Mouse (Mus musculus): ENCODE results near the gene Coa4. TPM values are rescaled to one million over a fixed set of nuclear protein-coding genes. Genes with fewer than 3 reads are reported as not detected.

Gene Coa4
- 22.0 and 22.8 TPM in 2 replicates for polyA plus RNA-seq (2016; fragmentation: Nextera tagmentation; extraction: Ambion mirVana)

GRCm38 (mm10) chr7:100536804-100537518, at the start of gene Coa4:
Coa4 (plus strand) TSS chr7:100537071.
- peaks cover 14% of the 10 kb centered on the region for H3K4me1 ChIP-seq
- peak within 1 kb of the TSS; percentile 85 for H3K27ac ChIP-seq (replicated peaks)
- H3K36me3 ChIP-seq: peaks cover 21% of the 10 kb centered on the region
- no peaks in the 10 kb centered on the region for H3K9me3 ChIP-seq (replicated peaks)
- no peaks in the 10 kb centered on the region for H3K27me3 ChIP-seq (ENCODE audit: low read depth, poor library complexity, severe bottlenecking)
- H3K4me3 ChIP-seq: peak within 1 kb of the TSS; percentile 65
- WGBS: under 1% methylated on average over 33 of the region's 33 CpGs
- peak; percentile 92 for DNase-seq (ENCODE audit: low spot score)

- H3K4me1 ChIP-seq: peaks cover 4% of the 10 kb centered on the region; the same call in 1 of the 2 replicates
- no peak overlapping the region for H3K4me3 ChIP-seq
- WGBS: 86% methylated on average over 2 of the region's 2 CpGs
- H3K36me3 ChIP-seq: no peaks in the 10 kb centered on the region
- no peaks in the 10 kb centered on the region for H3K9me3 ChIP-seq (replicated peaks)
- H3K27me3 ChIP-seq (ENCODE audit: low read depth, poor library complexity, severe bottlenecking): peaks cover 8% of the 10 kb centered on the region
- H3K27ac ChIP-seq (replicated peaks): no peak overlapping the region
- DNase-seq (ENCODE audit: low spot score): no peak
These were observed 49.6 kb upstream of the Coa4 start for GRCm38 (mm10) chr7:100487301-100487700.

GRCm38 (mm10) chr7:100488474-100489048, 48.3 kb upstream of the Coa4 start:
- Histone ChIP-seq H3K4me3 (no peak overlapping the region), H3K4me1 (peaks cover 17% of the 10 kb centered on the region), H3K27ac (replicated peaks) (no peak overlapping the region), H3K36me3 (no peaks in the 10 kb centered on the region), H3K9me3 (replicated peaks) (no peaks in the 10 kb centered on the region), H3K27me3 (ENCODE audit: low read depth, poor library complexity, severe bottlenecking) (peaks cover 19% of the 10 kb centered on the region)
- DNase-seq (ENCODE audit: low spot score): no peak
- WGBS: 52% methylated on average over 10 of the region's 10 CpGs

GRCm38 (mm10) chr7:100492391-100493116, 44.3 kb upstream of the Coa4 start:
- Histone ChIP-seq H3K4me1 (peaks cover 52% of the 10 kb centered on the region), H3K36me3 (peaks cover 12% of the 10 kb centered on the region), H3K4me3 (peak overlapping the region; percentile 62), H3K27ac (replicated peaks) (peak overlapping the region; percentile 85), H3K9me3 (replicated peaks) (no peaks in the 10 kb centered on the region), H3K27me3 (ENCODE audit: low read depth, poor library complexity, severe bottlenecking) (peaks cover 29% of the 10 kb centered on the region)
- WGBS: 2% methylated on average over 35 of the region's 36 CpGs
- DNase-seq (ENCODE audit: low spot score): no peak

GRCm38 (mm10) chr7:100493117-100493483, 43.8 kb upstream of the Coa4 start, which contains the start of gene Ucp2:
Ucp2 (plus strand) TSS chr7:100493337.
- DNase-seq (ENCODE audit: low spot score): peak; percentile 79
- Histone ChIP-seq H3K27ac (replicated peaks) (peak within 1 kb of the TSS; percentile 85), H3K4me1 (peaks cover 52% of the 10 kb centered on the region), H3K27me3 (ENCODE audit: low read depth, poor library complexity, severe bottlenecking) (peaks cover 29% of the 10 kb centered on the region), H3K4me3 (peak within 1 kb of the TSS; percentile 62), H3K36me3 (peaks cover 17% of the 10 kb centered on the region), H3K9me3 (replicated peaks) (no peaks in the 10 kb centered on the region)
- WGBS: under 1% methylated on average over 26 of the region's 27 CpGs

GRCm38 (mm10) chr7:100493484-100494414, 43.1 kb upstream of the Coa4 start:
- H3K27ac ChIP-seq (replicated peaks): peak overlapping the region; percentile 85
- peak; percentile 28 for DNase-seq (ENCODE audit: low spot score)
- H3K9me3 ChIP-seq (replicated peaks): no peaks in the 10 kb centered on the region
- peaks cover 50% of the 10 kb centered on the region for H3K4me1 ChIP-seq
- H3K27me3 ChIP-seq (ENCODE audit: low read depth, poor library complexity, severe bottlenecking): peaks cover 29% of the 10 kb centered on the region
- WGBS: 43% methylated on average over 19 of the region's 19 CpGs
- H3K36me3 ChIP-seq: peaks cover 23% of the 10 kb centered on the region
- H3K4me3 ChIP-seq: peak overlapping the region; percentile 62

- Histone ChIP-seq H3K9me3 (replicated peaks) (no peaks in the 10 kb centered on the region), H3K27me3 (ENCODE audit: low read depth, poor library complexity, severe bottlenecking) (peaks cover 29% of the 10 kb centered on the region), H3K36me3 (peaks cover 29% of the 10 kb centered on the region), H3K4me3 (peak overlapping the region; percentile 62), H3K27ac (replicated peaks) (peak overlapping the region; percentile 85), H3K4me1 (peaks cover 49% of the 10 kb centered on the region)
- DNase-seq (ENCODE audit: low spot score): no peak
- 92% methylated on average over 7 of the region's 7 CpGs for WGBS
These were observed 42.4 kb upstream of the Coa4 start for GRCm38 (mm10) chr7:100494415-100494831.

- Histone ChIP-seq H3K4me3 (peak overlapping the region; percentile 62), H3K4me1 (peaks cover 49% of the 10 kb centered on the region), H3K27me3 (ENCODE audit: low read depth, poor library complexity, severe bottlenecking) (peaks cover 29% of the 10 kb centered on the region), H3K9me3 (replicated peaks) (no peaks in the 10 kb centered on the region), H3K27ac (replicated peaks) (peak overlapping the region; percentile 70), H3K36me3 (peaks cover 35% of the 10 kb centered on the region)
- DNase-seq (ENCODE audit: low spot score): peak; percentile 21
- 45% methylated on average over 8 of the region's 8 CpGs for WGBS
These were observed 41.8 kb upstream of the Coa4 start for GRCm38 (mm10) chr7:100495042-100495441.

- H3K36me3 ChIP-seq: peaks cover 35% of the 10 kb centered on the region
- DNase-seq (ENCODE audit: low spot score): peak; percentile 54
- WGBS: 35% methylated on average over 11 of the region's 11 CpGs
- H3K4me1 ChIP-seq: peaks cover 50% of the 10 kb centered on the region
- no peaks in the 10 kb centered on the region for H3K9me3 ChIP-seq (replicated peaks)
- H3K27ac ChIP-seq (replicated peaks): peak overlapping the region; percentile 70
- H3K4me3 ChIP-seq: peak overlapping the region; percentile 62
- H3K27me3 ChIP-seq (ENCODE audit: low read depth, poor library complexity, severe bottlenecking): peaks cover 29% of the 10 kb centered on the region
These were observed 41.2 kb upstream of the Coa4 start for GRCm38 (mm10) chr7:100495581-100496251.

- Histone ChIP-seq H3K27me3 (ENCODE audit: low read depth, poor library complexity, severe bottlenecking) (peaks cover 29% of the 10 kb centered on the region), H3K36me3 (peaks cover 35% of the 10 kb centered on the region), H3K9me3 (replicated peaks) (no peaks in the 10 kb centered on the region), H3K4me1 (peaks cover 56% of the 10 kb centered on the region), H3K27ac (replicated peaks) (peak overlapping the region; percentile 70; the same call in 1 of the 2 replicates), H3K4me3 (no peak overlapping the region)
- 85% methylated on average over 6 of the region's 6 CpGs for WGBS
- no peak for DNase-seq (ENCODE audit: low spot score)
These were observed 40.5 kb upstream of the Coa4 start for GRCm38 (mm10) chr7:100496371-100496770.

- 0 out of 2 replicates have a peak overlapping the region, but pooled peaks have one; percentile 70 for H3K27ac ChIP-seq (replicated peaks)
- no peak for DNase-seq (ENCODE audit: low spot score)
- 96% methylated on average over 9 of the region's 9 CpGs for WGBS
- H3K4me1 ChIP-seq: peaks cover 56% of the 10 kb centered on the region
- peaks cover 35% of the 10 kb centered on the region for H3K36me3 ChIP-seq
- H3K4me3 ChIP-seq: no peak overlapping the region
- H3K9me3 ChIP-seq (replicated peaks): no peaks in the 10 kb centered on the region
- peaks cover 26% of the 10 kb centered on the region for H3K27me3 ChIP-seq (ENCODE audit: low read depth, poor library complexity, severe bottlenecking)
These were observed 40.1 kb upstream of the Coa4 start for GRCm38 (mm10) chr7:100496791-100497190.
